Mouse (Mus musculus) C2C12 (cell line): Measurements from ENCODE around the gene Pde4c. TPM values are rescaled to one million over a fixed set of nuclear protein-coding genes. Genes with fewer than 3 reads are reported as not detected.

Experiments
- H3K27me3 ChIP-seq: one replicate; pipeline ENCODE4 v1.6.1; 2011; ENCODE audit not compliant: control insufficient read depth, insufficient read depth, insufficient read length
- H3K36me3 ChIP-seq: one replicate; pipeline ENCODE4 v1.6.1; 2011; ENCODE audit not compliant: control insufficient read depth, insufficient read depth
- H3K4me3 ChIP-seq: one replicate; pipeline ENCODE4 v1.5.1; 2011; ENCODE audit warnings: mild to moderate bottlenecking, control low read depth; ENCODE audit not compliant: poor library complexity, insufficient read depth, severe bottlenecking
- H3K79me2 ChIP-seq: one replicate; pipeline ENCODE4 v1.6.1; 2011; ENCODE audit not compliant: control insufficient read depth, insufficient read depth
- H3K79me3 ChIP-seq: one replicate; pipeline ENCODE4 v1.6.1; 2011; ENCODE audit warnings: low read depth, control low read depth
- H3ac ChIP-seq: one replicate; pipeline ENCODE3; 2011; ENCODE audit warnings: low read depth; ENCODE audit not compliant: control insufficient read depth, insufficient read length
- CEBPB ChIP-seq: IDR thresholded peaks from one replicate; pipeline ENCODE4 v1.6.1; 2011; ENCODE audit warnings: low read depth, mild to moderate bottlenecking, control low read depth, moderate library complexity
- CTCF ChIP-seq: IDR thresholded peaks from one replicate; pipeline ENCODE4 v1.5.1; 2011; ENCODE audit not compliant: control insufficient read depth, insufficient read depth, insufficient read length
- FOSL1 ChIP-seq: IDR thresholded peaks from one replicate; pipeline ENCODE4 v1.8.0; 2011; ENCODE audit warnings: mild to moderate bottlenecking, low read length; ENCODE audit not compliant: poor library complexity, insufficient read depth, severe bottlenecking
- MAX ChIP-seq: IDR thresholded peaks from one replicate; pipeline ENCODE4 v1.6.1; 2011; ENCODE audit warnings: mild to moderate bottlenecking, control low read depth
- MYOD1 ChIP-seq: IDR thresholded peaks from one replicate; pipeline ENCODE4 v1.6.1; 2011; ENCODE audit warnings: low read depth; ENCODE audit not compliant: control insufficient read depth, insufficient read length
- MYOG ChIP-seq: IDR thresholded peaks from one replicate; pipeline ENCODE4 v1.6.1; 2011; ENCODE audit not compliant: control insufficient read depth, insufficient read length; ENCODE audit errors: extremely low read depth
- USF1 ChIP-seq: IDR thresholded peaks from one replicate; pipeline ENCODE4 v1.6.1; 2011; ENCODE audit warnings: low read depth, mild to moderate bottlenecking, control low read depth, moderate library complexity
- polyA plus RNA-seq: library from polyadenylated mRNA; unstranded; fragments of >200 nt; fragmentation: generic; extraction: Trizol; gene quantifications from one replicate; pipeline ENCODE4 v1.2.1, GENCODE M21; 2012; ENCODE audit warnings: missing spikeins

Pde4c gene
- polyA plus RNA-seq, 1 experiment = 0.01 TPM

DNA sequence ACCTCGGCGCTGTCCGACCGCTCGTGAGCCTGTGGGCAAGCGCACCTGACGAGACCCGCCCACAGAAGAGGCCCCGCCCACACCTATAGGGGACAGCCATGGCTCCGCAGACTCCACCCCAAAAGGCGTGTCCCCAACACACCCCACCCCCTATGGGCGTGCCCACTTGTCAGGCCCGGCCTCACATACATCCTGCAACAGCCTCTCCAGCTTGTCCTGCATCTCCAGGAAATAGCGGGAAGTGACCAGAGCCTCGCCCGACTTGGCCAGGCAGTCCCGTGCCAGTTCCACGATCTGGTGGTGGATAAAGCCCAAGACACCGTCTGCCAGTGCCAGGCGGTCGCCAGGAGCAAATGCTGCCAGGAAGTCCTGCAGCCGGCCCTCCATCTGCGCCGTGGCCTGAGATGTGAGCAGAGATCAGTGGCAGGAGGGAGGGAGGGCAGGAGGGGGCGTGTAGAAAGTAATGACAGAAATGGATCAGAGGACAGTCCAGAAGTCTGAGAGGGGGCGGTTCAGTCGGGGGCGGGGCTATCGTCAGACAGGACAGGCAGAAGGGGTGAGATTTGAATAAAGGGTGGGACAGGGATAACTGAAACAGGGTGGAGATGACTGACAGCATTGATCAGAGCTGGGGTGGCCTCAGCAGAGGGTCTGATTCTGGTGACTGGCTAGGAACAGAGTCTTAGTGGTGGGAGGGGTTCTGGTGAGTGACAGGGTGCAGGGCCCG is 64.6 kb downstream of the Pde4c start:
- no peak overlapping the region for H3K4me3 ChIP-seq
- peaks cover 28% of the 10 kb centered on the region for H3K36me3 ChIP-seq

GRCm38 (mm10) chr8:70789046-70789445 is 65.5 kb downstream of the Pde4c start:
- Histone ChIP-seq H3ac (no peak overlapping the region), H3K79me2 (peaks cover 24% of the 10 kb centered on the region), H3K4me3 (no peak overlapping the region), H3K36me3 (peaks cover 28% of the 10 kb centered on the region), H3K79me3 (peaks cover 10% of the 10 kb centered on the region), H3K27me3 (no peaks in the 10 kb centered on the region)
- TF ChIP-seq USF1 = no peak
- no peak for TF ChIP-seq CTCF
- TF ChIP-seq FOSL1 = no peak
- no peak for TF ChIP-seq MAX
- no peak for TF ChIP-seq MYOG
- no peak for TF ChIP-seq CEBPB
- TF ChIP-seq MYOD1 = no peak

More for the DNA sequence above, 64.6 kb downstream of the Pde4c start:
- H3K79me2 ChIP-seq = peaks cover 24% of the 10 kb centered on the region
- H3ac ChIP-seq = no peak overlapping the region
- no peaks in the 10 kb centered on the region for H3K27me3 ChIP-seq
- no peak for TF ChIP-seq FOSL1
- no peak for TF ChIP-seq CTCF
- no peak for TF ChIP-seq USF1
- TF ChIP-seq CEBPB = no peak
- no peak for TF ChIP-seq MYOG
- TF ChIP-seq MYOD1 = no peak
- TF ChIP-seq MAX = no peak
- peaks cover 10% of the 10 kb centered on the region for H3K79me3 ChIP-seq

DNA sequence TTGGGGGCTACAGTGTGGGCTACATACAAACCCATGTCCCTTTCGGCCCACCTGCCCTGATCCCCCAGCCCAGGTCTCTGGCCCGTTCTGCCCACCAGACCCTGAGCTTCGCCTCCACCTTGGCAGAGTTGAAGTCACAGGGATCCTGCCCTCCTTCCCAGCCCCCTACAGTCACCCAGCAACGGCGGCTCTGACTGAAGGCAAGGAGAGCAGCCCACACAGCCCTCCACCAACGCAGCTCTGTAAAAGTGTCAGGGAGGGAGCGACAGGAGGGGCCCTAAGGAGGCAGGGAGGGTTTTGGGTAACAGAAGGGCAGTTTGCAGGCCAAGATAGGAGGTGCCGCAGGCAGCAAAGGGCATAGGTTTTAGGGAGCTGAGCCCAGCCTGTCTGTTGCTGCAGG is 67.3 kb downstream of the Pde4c start:
- H3K79me3 ChIP-seq = peaks cover 10% of the 10 kb centered on the region
- H3K4me3 ChIP-seq = peak overlapping the region; percentile 52

DNA sequence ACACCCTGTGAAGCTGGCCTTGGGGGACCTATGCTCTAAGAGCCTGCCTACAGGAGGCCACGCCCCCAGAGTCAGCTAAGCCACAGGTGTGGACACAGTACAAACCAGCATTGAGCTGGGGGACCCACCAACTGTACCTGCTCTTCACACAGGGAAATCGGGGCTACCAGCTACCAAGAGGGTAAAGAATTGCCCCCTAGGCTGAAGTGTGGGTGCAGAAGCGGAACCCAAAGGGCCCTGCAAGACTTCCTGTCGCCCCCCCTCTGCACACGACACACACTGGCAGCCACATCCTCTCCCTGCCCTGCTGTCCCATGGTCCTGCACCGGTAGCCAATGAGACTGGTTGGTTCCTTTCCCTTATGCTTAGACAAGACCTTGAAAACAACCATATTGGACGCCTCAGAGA is 67.8 kb downstream of the Pde4c start:
- Histone ChIP-seq H3K79me2 (peaks cover 24% of the 10 kb centered on the region), H3K36me3 (peaks cover 14% of the 10 kb centered on the region), H3K79me3 (peaks cover 10% of the 10 kb centered on the region), H3ac (peak overlapping the region; percentile 81), H3K27me3 (no peaks in the 10 kb centered on the region), H3K4me3 (peak overlapping the region; percentile 52)
- TF ChIP-seq CTCF (no peak), MAX (no peak), FOSL1 (no peak), MYOD1 (no peak), CEBPB (no peak), MYOG (no peak)

More for the DNA sequence above, 67.3 kb downstream of the Pde4c start:
- no peaks in the 10 kb centered on the region for H3K27me3 ChIP-seq
- peaks cover 16% of the 10 kb centered on the region for H3K36me3 ChIP-seq
- H3K79me2 ChIP-seq = peaks cover 24% of the 10 kb centered on the region
- peak overlapping the region; percentile 33 for H3ac ChIP-seq
- TF ChIP-seq MYOD1 (no peak), CTCF (no peak), FOSL1 (no peak), USF1 (no peak), MYOG (no peak), CEBPB (no peak), MAX (no peak)

- TF ChIP-seq CTCF (no peak), MYOG (no peak), MYOD1 (no peak), CEBPB (no peak), MAX (peak; percentile 7)
- Histone ChIP-seq H3ac (peak overlapping the region; percentile 81), H3K36me3 (peaks cover 8% of the 10 kb centered on the region), H3K79me2 (peaks cover 24% of the 10 kb centered on the region), H3K4me3 (peak overlapping the region; percentile 52), H3K79me3 (peaks cover 10% of the 10 kb centered on the region), H3K27me3 (no peaks in the 10 kb centered on the region)
These were observed 68.6 kb downstream of the Pde4c start for GRCm38 (mm10) chr8:70791975-70792691.
